Comparison of ENCODE assay signal across 15 mouse cellular contexts in genomic region chr7:112645724-112646123, GRCm38 (mm10). TPM values are rescaled to one million over a fixed set of nuclear protein-coding genes. Genes with fewer than 3 reads are reported as not detected.
"Had no signal": no experiment of that assay in that cellular context is flagged by ENCODE, and none has a peak within 500 bp of the region (broad histone marks: within the 10 kb centered on the region; RNA-seq: fewer than 3 reads in every experiment).

No protein-coding gene starts in this region.

- H3K4me3 ChIP-seq: intestine, embryonic 15.5 days; layer of hippocampus, adult 2 months; limb, embryonic 10.5 days; liver, embryonic 15.5 days; megakaryocyte, embryonic 14.5 days; midbrain, embryonic 15.5 days; neural tube, embryonic 13.5 days had no signal

- DNase-seq: kidney, adult 18-20 months; kidney, postnatal 10 days; kidney, postnatal 4 days; lung, embryonic 14.5 days; right cerebral cortex, postnatal 14 days; thymus, adult 2 months; thymus, postnatal 25 days had no signal

- H3K4me1 ChIP-seq: intestine, embryonic 15.5 days; limb, embryonic 10.5 days; liver, embryonic 15.5 days; midbrain, embryonic 15.5 days; neural tube, embryonic 13.5 days had no signal

- H3K27ac ChIP-seq: intestine, embryonic 15.5 days; layer of hippocampus, adult 2 months; limb, embryonic 10.5 days; liver, embryonic 15.5 days; macrophage; midbrain, embryonic 15.5 days; neural tube, embryonic 13.5 days had no signal

- H3K27me3 ChIP-seq: intestine, embryonic 15.5 days; liver, embryonic 15.5 days; midbrain, embryonic 15.5 days; neural tube, embryonic 13.5 days had no signal

- ATAC-seq: intestine, embryonic 15.5 days; midbrain, embryonic 15.5 days had no signal

RNA-seq across cellular contexts. Expression of gene Tead1, which starts 33.4 kb away (rescaled TPM):
- polyA plus RNA-seq: macrophage had no signal
